Mouse (Mus musculus) CH12.LX (cell line): Measurements from ENCODE around the gene Gstm1. TPM values are rescaled to one million over a fixed set of nuclear protein-coding genes. Genes with fewer than 3 reads are reported as not detected.

ENCODE experiments used
- DNase-seq: peaks from one replicate; pipeline ENCODE4 v3.0.0-alpha.2; 2013; ENCODE audit errors: extremely low read depth
- H3K27ac ChIP-seq: 2 replicates; pipeline ENCODE4 v1.5.1; 2012; ENCODE audit warnings: low read depth, mild to moderate bottlenecking, control low read depth, moderate library complexity; ENCODE audit not compliant: insufficient read depth
- H3K27me3 ChIP-seq: replicated peaks from 2 replicates; pipeline ENCODE3; 2012; ENCODE audit warnings: inconsistent platforms
- H3K36me3 ChIP-seq, 2 experiments: replicated peaks in 1 of 2; 2 replicates each; pipeline versions ENCODE3 to v1.6.1; 2012; ENCODE audit warnings: inconsistent platforms in 1 of 2, low read length in 1 of 2, mild to moderate bottlenecking in 1 of 2, mixed read lengths in 1 of 2, moderate library complexity in 1 of 2; ENCODE audit not compliant: control insufficient read depth in 1 of 2, insufficient read depth in 1 of 2
- H3K4me1 ChIP-seq, 2 experiments: 2 replicates each; pipeline ENCODE4 v1.6.1; 2012; ENCODE audit warnings: inconsistent platforms in 1 of 2, moderate library complexity in 1 of 2; ENCODE audit not compliant: insufficient read depth in 2 of 2, control insufficient read depth in 1 of 2
- H3K4me2 ChIP-seq: 2 replicates; pipeline ENCODE4 v1.6.1; 2012; ENCODE audit warnings: low read depth, mild to moderate bottlenecking, control low read depth; ENCODE audit not compliant: poor library complexity, insufficient read depth, severe bottlenecking
- H3K4me3 ChIP-seq, 3 experiments: fragments of 150-350 bp in 1 of 3; sonication (generic) in 1 of 3; replicated peaks in 1 of 3; 2 replicates each; pipeline versions ENCODE3 to v1.5.1; 2011 to 2012; ENCODE audit warnings: low read depth in 2 of 3, low read length in 2 of 3, mild to moderate bottlenecking in 2 of 3, moderate library complexity in 2 of 3, control low read depth in 1 of 3, improper control_type of control experiment in 1 of 3, inconsistent platforms in 1 of 3, mixed read lengths in 1 of 3; ENCODE audit not compliant: poor library complexity in 1 of 3
- H3K79me2 ChIP-seq: replicated peaks from 2 replicates; pipeline ENCODE4 v1.6.1; 2012; ENCODE audit warnings: mild to moderate bottlenecking, moderate library complexity; ENCODE audit not compliant: control insufficient read depth, poor library complexity, insufficient read depth, severe bottlenecking; ENCODE audit errors: extremely low read depth
- H3K9ac ChIP-seq: 2 replicates; pipeline ENCODE4 v1.6.1; 2012; ENCODE audit warnings: low read depth, mild to moderate bottlenecking, control low read depth, moderate library complexity; ENCODE audit not compliant: insufficient read depth
- H3K9me3 ChIP-seq: replicated peaks from 2 replicates; pipeline ENCODE3; 2012; ENCODE audit warnings: low read length, inconsistent platforms, mixed read lengths
- BHLHE40 ChIP-seq: IDR thresholded peaks from 2 replicates; pipeline ENCODE4 v1.6.1; 2011; ENCODE audit warnings: mild to moderate bottlenecking, low read depth, low read length, improper control_type of control experiment
- CHD1 ChIP-seq: IDR thresholded peaks from 2 replicates; pipeline ENCODE4 v1.6.1; 2012; ENCODE audit warnings: low read depth, low read length, improper control_type of control experiment, inconsistent platforms
- CHD2 ChIP-seq: IDR thresholded peaks from 2 replicates; pipeline ENCODE4 v1.6.1; 2011; ENCODE audit warnings: low read length, improper control_type of control experiment
- CTCF ChIP-seq, 2 experiments: IDR thresholded peaks in 1 of 2; conservative IDR thresholded peaks in 1 of 2; 2 replicates each; pipeline ENCODE4 v1.5.1; 2011 to 2012; ENCODE audit warnings: low read depth in 2 of 2, low read length in 2 of 2, improper control_type of control experiment in 1 of 2, inconsistent platforms in 1 of 2, mild to moderate bottlenecking in 1 of 2, moderate library complexity in 1 of 2
- E2F4 ChIP-seq: IDR thresholded peaks from 2 replicates; pipeline ENCODE4 v1.6.1; 2011; ENCODE audit warnings: low read depth, low read length, improper control_type of control experiment; ENCODE audit not compliant: insufficient replicate concordance
- ELF1 ChIP-seq: IDR thresholded peaks from 2 replicates; pipeline ENCODE4 v1.6.1; 2014; ENCODE audit warnings: low read depth, mild to moderate bottlenecking, inconsistent platforms, low read length, improper control_type of control experiment
- EP300 ChIP-seq: IDR thresholded peaks from 2 replicates; pipeline ENCODE4 v1.6.1; 2011; ENCODE audit warnings: low read length, improper control_type of control experiment
- ETS1 ChIP-seq: conservative IDR thresholded peaks from 2 replicates; pipeline ENCODE4 v1.6.1; 2012; ENCODE audit warnings: low read depth, mild to moderate bottlenecking, inconsistent platforms, low read length, improper control_type of control experiment, moderate library complexity
- GABPA ChIP-seq: IDR thresholded peaks from 2 replicates; pipeline ENCODE4 v1.6.1; 2012; ENCODE audit warnings: low read depth, low read length, improper control_type of control experiment, inconsistent platforms; ENCODE audit not compliant: insufficient replicate concordance
- HCFC1 ChIP-seq: IDR thresholded peaks from 2 replicates; pipeline ENCODE4 v1.6.1; 2012; ENCODE audit warnings: low read depth, mild to moderate bottlenecking, inconsistent platforms, low read length, improper control_type of control experiment
- JUND ChIP-seq: conservative IDR thresholded peaks from 2 replicates; pipeline ENCODE4 v1.6.1; 2011; ENCODE audit warnings: low read depth, low read length, improper control_type of control experiment
- MAFK ChIP-seq: IDR thresholded peaks from 2 replicates; pipeline ENCODE4 v1.6.1; 2011; ENCODE audit warnings: low read length, improper control_type of control experiment; ENCODE audit not compliant: insufficient replicate concordance
- MAX ChIP-seq: IDR thresholded peaks from 2 replicates; pipeline ENCODE4 v1.6.1; 2011; ENCODE audit warnings: low read length, improper control_type of control experiment
- MAZ ChIP-seq: IDR thresholded peaks from 2 replicates; pipeline ENCODE4 v1.6.1; 2012; ENCODE audit warnings: low read depth, mild to moderate bottlenecking, inconsistent platforms, low read length, improper control_type of control experiment, moderate library complexity
- MEF2A ChIP-seq: IDR thresholded peaks from 2 replicates; pipeline ENCODE4 v1.6.1; 2014; ENCODE audit warnings: low read depth, mild to moderate bottlenecking, inconsistent platforms, low read length, improper control_type of control experiment, borderline replicate concordance
- MXI1 ChIP-seq: IDR thresholded peaks from 2 replicates; pipeline ENCODE4 v1.6.1; 2011; ENCODE audit warnings: mild to moderate bottlenecking, low read depth, low read length, improper control_type of control experiment
- MYC ChIP-seq: IDR thresholded peaks from 2 replicates; pipeline ENCODE4 v1.6.1; 2011; ENCODE audit warnings: low read depth, mild to moderate bottlenecking, improper control_type of control experiment, low read length
- NRF1 ChIP-seq: IDR thresholded peaks from 2 replicates; pipeline ENCODE4 v1.6.1; 2014; ENCODE audit warnings: low read depth, mild to moderate bottlenecking, inconsistent platforms, low read length, improper control_type of control experiment, moderate library complexity
- PAX5 ChIP-seq: IDR thresholded peaks from 2 replicates; pipeline ENCODE4 v1.6.1; 2012; ENCODE audit warnings: low read length, inconsistent platforms, mixed read lengths
- POLR2AphosphoS2 ChIP-seq: IDR thresholded peaks from 2 replicates; pipeline ENCODE4 v1.6.1; 2011; ENCODE audit warnings: low read depth, low read length, improper control_type of control experiment
- RAD21 ChIP-seq: IDR thresholded peaks from 2 replicates; pipeline ENCODE4 v1.6.1; 2011; ENCODE audit warnings: low read depth, mild to moderate bottlenecking, low read length, improper control_type of control experiment, moderate library complexity
- SIN3A ChIP-seq: IDR thresholded peaks from 2 replicates; pipeline ENCODE4 v1.6.1; 2012; ENCODE audit warnings: low read length, improper control_type of control experiment, inconsistent platforms
- SMC3 ChIP-seq: IDR thresholded peaks from 2 replicates; pipeline ENCODE4 v1.6.1; 2011; ENCODE audit warnings: low read depth, low read length, improper control_type of control experiment
- TBP ChIP-seq: conservative IDR thresholded peaks from 2 replicates; pipeline ENCODE4 v1.6.1; 2011; ENCODE audit warnings: low read depth, low read length, improper control_type of control experiment
- TCF12 ChIP-seq: IDR thresholded peaks from 2 replicates; pipeline ENCODE4 v1.6.1; 2014; ENCODE audit warnings: low read depth, mild to moderate bottlenecking, inconsistent platforms, low read length, improper control_type of control experiment
- UBTF ChIP-seq: IDR thresholded peaks from 2 replicates; pipeline ENCODE4 v1.6.1; 2012; ENCODE audit warnings: low read depth, mild to moderate bottlenecking, inconsistent platforms, low read length, improper control_type of control experiment, moderate library complexity
- USF2 ChIP-seq: conservative IDR thresholded peaks from 2 replicates; pipeline ENCODE4 v1.6.1; 2011; ENCODE audit warnings: low read depth, low read length, improper control_type of control experiment
- ZC3H11A ChIP-seq: IDR thresholded peaks from 2 replicates; pipeline ENCODE4 v1.6.1; 2012; ENCODE audit warnings: low read depth, mild to moderate bottlenecking, inconsistent platforms, low read length, improper control_type of control experiment
- ZKSCAN1 ChIP-seq: IDR thresholded peaks from 2 replicates; pipeline ENCODE4 v1.6.1; 2012; ENCODE audit warnings: low read depth, inconsistent platforms, low read length, improper control_type of control experiment, borderline replicate concordance
- ZMIZ1 ChIP-seq: IDR thresholded peaks from 2 replicates; pipeline ENCODE4 v1.6.1; 2012; ENCODE audit warnings: low read depth, mild to moderate bottlenecking, inconsistent platforms, low read length, improper control_type of control experiment
- ZNF384 ChIP-seq: IDR thresholded peaks from 2 replicates; pipeline ENCODE4 v1.6.1; 2012; ENCODE audit warnings: low read depth, low read length, improper control_type of control experiment, inconsistent platforms
- dilution Hi-C: fragments of 300-500 bp; cut with MboI; formaldehyde crosslinking; loops from 2 replicates; pipeline ENCODE4 v1.14.3; 2020; ENCODE audit warnings: low sequenced_read_pairs; ENCODE audit not compliant: extremely low pct_unique_long_range_greater_than_20kb, extremely low pct_ligation_motif_present
- in situ Hi-C: fragments of 300-500 bp; cut with MboI; formaldehyde crosslinking; loops from 3 replicates; pipeline ENCODE4 v1.14.3; 2019; ENCODE audit warnings: low sequenced_read_pairs, low pct_ligation_motif_present, low pct_unique_long_range_greater_than_20kb, mixed read lengths
- polyA plus RNA-seq: library from polyadenylated mRNA; unstranded; fragments of >175 nt; gene quantifications from 2 replicates; pipeline ENCODE4 v1.2.1, GENCODE M21; 2012; ENCODE audit warnings: low read depth; ENCODE audit not compliant: insufficient read length
- total RNA-seq, 2 experiments: library from RNA; depleted of rRNA; stranded (reverse); fragments of 300-350 nt in 1 of 2; fragments of >200 nt in 1 of 2; gene quantifications; 2 replicates each; pipeline ENCODE4 v1.2.3; 2012 to 2014

Gene Gstm1
- total and polyA plus RNA-seq, 3 experiments = 0.25 to 5.4 (median 0.35) TPM

DNA sequence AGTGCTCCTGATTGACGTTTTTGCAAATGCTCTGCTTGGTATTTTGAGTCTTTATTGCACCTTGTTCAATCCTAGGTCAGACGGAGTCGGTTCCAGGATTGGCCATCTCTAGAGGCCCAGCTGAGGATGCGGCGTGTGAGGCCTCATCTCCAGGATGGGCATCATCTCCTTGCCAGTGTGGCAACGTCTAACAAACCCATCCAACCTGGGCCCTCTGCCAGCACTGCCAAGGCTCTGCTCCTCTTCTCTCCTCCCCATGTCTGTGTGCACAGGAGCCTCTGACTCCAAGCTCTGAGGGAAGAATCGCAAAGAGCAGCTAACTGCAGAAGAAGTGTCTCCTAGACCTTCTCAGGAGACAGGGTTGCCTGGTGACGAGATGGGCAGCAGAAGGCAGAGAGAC lies 44.9 kb upstream of the Gstm1 start:
- Histone ChIP-seq H3K4me3 (no peak overlapping the region), H3K27ac (no peak overlapping the region), H3K36me3 (no peaks in the 10 kb centered on the region), H3K4me2 (no peak overlapping the region), H3K4me1 (peaks cover 4 to 13% of the 10 kb centered on the region in 2 experiments), H3K79me2 (no peaks in the 10 kb centered on the region), H3K9ac (no peak overlapping the region), H3K27me3 (no peaks in the 10 kb centered on the region), H3K9me3 (no peaks in the 10 kb centered on the region)
- TF ChIP-seq MXI1 (no peak), UBTF (no peak), ZMIZ1 (no peak), MEF2A (no peak), BHLHE40 (no peak), HCFC1 (no peak), CTCF (conservative IDR thresholded peaks at IDR 0.05 in 1 of 2, IDR thresholded peaks at IDR 0.05 in 1 of 2; ENCODE audit: low read depth in 2 of 2, low read length in 2 of 2) (no peak), USF2 (no peak), E2F4 (no peak), SMC3 (no peak), TCF12 (no peak), POLR2AphosphoS2 (no peak), ELF1 (no peak), GABPA (no peak), CHD2 (no peak), TBP (no peak), PAX5 (no peak), MYC (no peak)
- in situ Hi-C loops (no loop called here), dilution Hi-C loops (no loop called here)
- DNase-seq = no peak

DNA sequence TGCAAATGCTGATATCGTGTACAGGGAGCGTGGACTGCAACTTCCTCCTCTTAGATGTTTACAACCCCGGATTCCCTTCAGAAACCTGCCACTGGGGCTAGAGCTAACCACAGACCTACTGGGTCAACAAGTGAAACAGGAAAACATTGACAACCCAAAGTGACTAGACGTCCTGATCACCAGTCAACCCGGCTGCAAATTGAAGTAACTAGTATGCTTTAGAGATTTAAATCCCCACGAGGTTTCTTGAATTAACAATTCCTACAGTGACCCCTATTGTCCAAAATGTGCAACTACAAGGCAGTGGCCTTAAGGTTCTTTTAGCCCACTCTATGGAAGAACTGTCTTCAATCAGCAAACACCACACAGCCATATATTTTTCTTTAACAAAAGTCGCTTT lies 43.6 kb upstream of the Gstm1 start:
- H3K4me2 ChIP-seq = peak overlapping the region; percentile 58; the same call in 1 of the 2 replicates
- no peaks in the 10 kb centered on the region for H3K9me3 ChIP-seq
- no peaks in the 10 kb centered on the region for H3K27me3 ChIP-seq
- no peaks in the 10 kb centered on the region for H3K36me3 ChIP-seq
- no peak overlapping the region for H3K27ac ChIP-seq
- peaks cover 4 to 13% of the 10 kb centered on the region in 2 experiments for H3K4me1 ChIP-seq
- H3K9ac ChIP-seq = peak overlapping the region; percentile 29
- no peaks in the 10 kb centered on the region for H3K79me2 ChIP-seq
- DNase-seq = peak; percentile 79
- TF ChIP-seq ZMIZ1 = no peak
- TF ChIP-seq MAX = peak; percentile 89
- no peak; the same call in 1 of the 2 replicates for TF ChIP-seq HCFC1
- TF ChIP-seq TCF12 = no peak
- no peak for TF ChIP-seq PAX5
- no peak for TF ChIP-seq ZKSCAN1
- no peak for TF ChIP-seq NRF1
- peak; percentile 95 to 96 for TF ChIP-seq CTCF (conservative IDR thresholded peaks at IDR 0.05 in 1 of 2, IDR thresholded peaks at IDR 0.05 in 1 of 2; ENCODE audit: low read depth in 2 of 2, low read length in 2 of 2)
- peak; percentile 79 for TF ChIP-seq SMC3
- TF ChIP-seq SIN3A = 0 out of 2 replicates have a peak, but pooled peaks have one; percentile 51
- peak; percentile 97 for TF ChIP-seq RAD21
- TF ChIP-seq ZC3H11A = peak; percentile 54
- peak; percentile 83 for TF ChIP-seq MXI1
- peak; percentile 98 for TF ChIP-seq MYC
- TF ChIP-seq BHLHE40 = 0 out of 2 replicates have a peak, but pooled peaks have one; percentile 22
- TF ChIP-seq ZNF384 = no peak; the same call in 1 of the 2 replicates
- 0 out of 2 replicates have a peak, but pooled peaks have one; percentile 13 for TF ChIP-seq MAFK
- peak; percentile 65; the same call in 1 of the 2 replicates for TF ChIP-seq JUND
- no peak for TF ChIP-seq MAZ
- no peak for TF ChIP-seq ETS1
- TF ChIP-seq EP300 = no peak
- TF ChIP-seq CHD2 = no peak
- TF ChIP-seq USF2 = no peak
- no peak for TF ChIP-seq CHD1
- dilution Hi-C loops = no loop called here
- H3K4me3 ChIP-seq = no peak overlapping the region
- in situ Hi-C loops = no loop called here
